Mouse (Mus musculus) stomach, postnatal 0 days (tissue): ENCODE measurements around the gene Rev1. TPM values are rescaled to one million over a fixed set of nuclear protein-coding genes. Genes with fewer than 3 reads are reported as not detected.

Experiments used
- ATAC-seq: fragments of 200-750 bp; cut with Nextera tagmentation; 2 replicates; pipeline ENCODE4 v1.8.0; 2017; ENCODE audit not compliant: low FRiP score, low TSS enrichment
- DNase-seq: peaks from one replicate; pipeline ENCODE4 v3.0.0-alpha.2; 2016; ENCODE audit warnings: low spot score
- H3K27ac ChIP-seq: fragments of 300-500 bp; sonication (generic); replicated peaks from 2 replicates; pipeline ENCODE4 v1.5.1; 2014; ENCODE audit warnings: mild to moderate bottlenecking, control low read depth
- H3K27me3 ChIP-seq: fragments of 300-500 bp; sonication (generic); 2 replicates; pipeline ENCODE4 v1.6.1; 2014; ENCODE audit warnings: low read length; ENCODE audit not compliant: control insufficient read depth, insufficient read depth
- H3K36me3 ChIP-seq: fragments of 300-500 bp; sonication (generic); 2 replicates; pipeline ENCODE4 v1.6.1; 2014; ENCODE audit warnings: low read length, mixed read lengths; ENCODE audit not compliant: control insufficient read depth, insufficient read depth
- H3K4me1 ChIP-seq: fragments of 300-500 bp; sonication (generic); replicated peaks from 2 replicates; pipeline ENCODE4 v1.6.1; 2014; ENCODE audit warnings: antibody characterized with exemption; ENCODE audit not compliant: control insufficient read depth, insufficient read depth
- H3K4me2 ChIP-seq: fragments of 300-500 bp; sonication (generic); replicated peaks from 2 replicates; pipeline ENCODE4 v1.6.1; 2014; ENCODE audit warnings: low read depth, mild to moderate bottlenecking, control low read depth, moderate library complexity
- H3K4me3 ChIP-seq: fragments of 300-500 bp; sonication (generic); 2 replicates; pipeline ENCODE4 v1.5.1; 2014; ENCODE audit warnings: low read depth, low read length, control low read depth
- H3K9ac ChIP-seq: fragments of 300-500 bp; sonication (generic); 2 replicates; pipeline ENCODE4 v1.6.1; 2014; ENCODE audit warnings: mild to moderate bottlenecking, low read length, control low read depth, mixed read lengths
- H3K9me3 ChIP-seq: fragments of 300-500 bp; sonication (generic); 2 replicates; pipeline ENCODE4 v1.6.1; 2016; ENCODE audit warnings: low read length; ENCODE audit not compliant: control insufficient read depth
- CTCF ChIP-seq: IDR thresholded peaks from 2 replicates; pipeline ENCODE4 v1.5.1; 2016; ENCODE audit warnings: antibody characterized with exemption, low read depth, mild to moderate bottlenecking, moderate library complexity
- EP300 ChIP-seq: optimal IDR thresholded peaks from 2 replicates; pipeline ENCODE3; 2016; ENCODE audit warnings: antibody characterized with exemption
- WGBS: fragments of 180-500 bp; shearing (Covaris S2); extraction: QIAGEN DNeasy Blood & Tissue Kit; methylation state at CpG from one replicate; pipeline ENCODE4 v1.1.7; 2014; 5-methylcytosine and 5-hydroxymethylcytosine counted together
- polyA plus RNA-seq: library from polyadenylated mRNA; unstranded; fragments of >200 nt; fragmentation: Nextera tagmentation; extraction: Ambion mirVana; gene quantifications from 2 replicates; pipeline ENCODE4 v1.2.1, GENCODE M21; 2015

Rev1 gene
- polyA plus RNA-seq, 1 experiment from 2014 or later, result 8.4 TPM

- no peak for ATAC-seq
- TF ChIP-seq CTCF, result no peak
- no peak for TF ChIP-seq EP300
- H3K9me3 ChIP-seq, result no peaks in the 10 kb centered on the region
These were observed 94.1 kb downstream of the Rev1 start for GRCm38 (mm10) chr1:38035521-38035920.

GRCm38 (mm10) chr1:38031391-38031790 lies 98.2 kb downstream of the Rev1 start:
- Histone ChIP-seq H3K4me2 (no peak overlapping the region), H3K4me3 (no peak overlapping the region), H3K36me3 (peaks cover 14% of the 10 kb centered on the region), H3K27me3 (no peaks in the 10 kb centered on the region), H3K9ac (no peak overlapping the region), H3K27ac (no peak overlapping the region), H3K4me1 (no peaks in the 10 kb centered on the region), H3K9me3 (no peaks in the 10 kb centered on the region)
- TF ChIP-seq EP300 (no peak), CTCF (no peak)
- WGBS, result 77% methylated on average over 5 of the region's 5 CpGs
- DNase-seq (no peak), ATAC-seq (no peak)

More at GRCm38 (mm10) chr1:38035521-38035920, 94.1 kb downstream of the Rev1 start:
- Histone ChIP-seq H3K27ac (no peak overlapping the region), H3K27me3 (no peaks in the 10 kb centered on the region), H3K9ac (no peak overlapping the region), H3K4me3 (no peak overlapping the region), H3K36me3 (peaks cover 27% of the 10 kb centered on the region), H3K4me1 (no peaks in the 10 kb centered on the region), H3K4me2 (no peak overlapping the region)
- DNase-seq, result no peak
- WGBS, result 83% methylated on average over 4 of the region's 4 CpGs

GRCm38 (mm10) chr1:38027301-38027700 lies 102.3 kb downstream of the Rev1 start:
- Histone ChIP-seq H3K9ac (no peak overlapping the region), H3K4me3 (no peak overlapping the region), H3K9me3 (no peaks in the 10 kb centered on the region), H3K36me3 (peaks cover 2% of the 10 kb centered on the region; the same call in 1 of the 2 replicates), H3K4me2 (no peak overlapping the region), H3K27me3 (no peaks in the 10 kb centered on the region), H3K27ac (no peak overlapping the region), H3K4me1 (no peaks in the 10 kb centered on the region)
- 94% methylated on average over 7 of the region's 7 CpGs for WGBS
- DNase-seq (no peak), ATAC-seq (no peak)
- TF ChIP-seq EP300 (no peak), CTCF (no peak)

- 87% methylated on average over 2 of the region's 2 CpGs for WGBS
- ATAC-seq (no peak), DNase-seq (no peak)
These were observed 114.9 kb downstream of the Rev1 start for GRCm38 (mm10) chr1:38014551-38015203.

GRCm38 (mm10) chr1:38012509-38012908 lies 117.1 kb downstream of the Rev1 start:
- no peak for TF ChIP-seq EP300
- no peak for TF ChIP-seq CTCF
- no peak for ATAC-seq
- no peak overlapping the region for H3K27ac ChIP-seq

More at GRCm38 (mm10) chr1:38014551-38015203, 114.9 kb downstream of the Rev1 start:
- Histone ChIP-seq H3K4me3 (no peak overlapping the region), H3K4me2 (no peak overlapping the region), H3K4me1 (no peaks in the 10 kb centered on the region), H3K9ac (no peak overlapping the region), H3K9me3 (no peaks in the 10 kb centered on the region), H3K27me3 (no peaks in the 10 kb centered on the region), H3K27ac (no peak overlapping the region), H3K36me3 (peaks cover 5% of the 10 kb centered on the region)
- TF ChIP-seq CTCF (no peak), EP300 (no peak)

DNA sequence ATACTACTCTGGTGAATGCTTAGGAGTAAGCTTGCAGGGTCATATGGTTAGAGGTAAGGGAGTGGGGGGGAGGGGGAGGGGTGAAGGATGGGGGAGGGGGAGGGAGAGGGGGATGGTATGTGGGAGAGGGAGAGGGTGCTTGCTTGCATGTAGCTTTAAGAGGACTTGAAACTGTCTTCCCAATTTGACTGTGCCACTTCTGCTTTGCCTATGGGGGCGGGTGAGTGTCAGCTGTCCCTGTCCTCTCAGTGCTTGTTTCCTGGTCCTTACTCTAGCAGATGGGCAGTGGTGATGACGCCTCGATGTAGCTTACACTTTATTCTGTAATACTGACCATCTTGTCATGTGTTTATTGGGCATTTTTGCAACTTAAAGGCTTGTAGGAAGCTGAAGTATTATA lies 117.5 kb downstream of the Rev1 start:
- H3K27me3 ChIP-seq, result no peaks in the 10 kb centered on the region
- H3K4me3 ChIP-seq, result no peak overlapping the region
- peak; percentile 18; the same call in 1 of the 2 replicates for ATAC-seq
- no peaks in the 10 kb centered on the region for H3K36me3 ChIP-seq
- TF ChIP-seq CTCF (no peak), EP300 (no peak)
- no peak overlapping the region for H3K9ac ChIP-seq
- H3K4me1 ChIP-seq, result no peaks in the 10 kb centered on the region
- 86% methylated on average over 3 of the region's 3 CpGs for WGBS
- H3K4me2 ChIP-seq, result no peak overlapping the region
- no peak for DNase-seq
- no peak overlapping the region for H3K27ac ChIP-seq
- no peaks in the 10 kb centered on the region for H3K9me3 ChIP-seq

More at GRCm38 (mm10) chr1:38012509-38012908, 117.1 kb downstream of the Rev1 start:
- no peaks in the 10 kb centered on the region for H3K4me1 ChIP-seq
- no peak overlapping the region for H3K4me3 ChIP-seq
- no peaks in the 10 kb centered on the region for H3K27me3 ChIP-seq
- H3K4me2 ChIP-seq, result no peak overlapping the region
- no peaks in the 10 kb centered on the region for H3K36me3 ChIP-seq
- no peak for DNase-seq
- H3K9me3 ChIP-seq, result no peaks in the 10 kb centered on the region
- H3K9ac ChIP-seq, result no peak overlapping the region
